Mouse (Mus musculus): Measurements from ENCODE around the gene Fam217b. TPM values are rescaled to one million over a fixed set of nuclear protein-coding genes. Genes with fewer than 3 reads are reported as not detected.

The Fam217b gene
- total and polyA plus RNA-seq, 2 experiments: 0.15 to 0.18 TPM

- H3K4me3 ChIP-seq (ENCODE audit: insufficient read depth, low read depth, low read length): no peak overlapping the region
- WGBS: 83% methylated on average over 4 of the region's 4 CpGs
- no peaks in the 10 kb centered on the region for H3K36me3 ChIP-seq (ENCODE audit: control insufficient read depth, insufficient read depth, low read length)
- H3K9ac ChIP-seq (ENCODE audit: low read depth, low read length): no peak overlapping the region
- no peaks in the 10 kb centered on the region for H3K27me3 ChIP-seq (ENCODE audit: control insufficient read depth, insufficient read depth, low read length)
- no peaks in the 10 kb centered on the region for H3K79me2 ChIP-seq (ENCODE audit: control insufficient read depth, insufficient read depth, low read length)
- DNase-seq (ENCODE audit: extremely low read depth, low read depth, low spot score): no peak
- no peak for TF ChIP-seq POLR2A (IDR thresholded peaks at IDR 0.05; ENCODE audit: extremely low read depth, insufficient read depth, low read length)
- TF ChIP-seq CTCF (IDR thresholded peaks at IDR 0.05; ENCODE audit: low read depth, low read length): no peak
- H3K4me1 ChIP-seq (ENCODE audit: control insufficient read depth, insufficient read depth, low read length): no peaks in the 10 kb centered on the region
- H3K27ac ChIP-seq (replicated peaks; ENCODE audit: insufficient read depth, low read depth, low read length): no peak overlapping the region
Measured at GRCm38 (mm10) chr2:178428676-178429075, 14.4 kb downstream of the Fam217b start.

- H3K4me3 ChIP-seq (ENCODE audit: insufficient read depth, low read depth, low read length): no peak overlapping the region
- H3K36me3 ChIP-seq (ENCODE audit: control insufficient read depth, insufficient read depth, low read length): no peaks in the 10 kb centered on the region
- no peak overlapping the region for H3K27ac ChIP-seq (replicated peaks; ENCODE audit: insufficient read depth, low read depth, low read length)
- no peaks in the 10 kb centered on the region for H3K79me2 ChIP-seq (ENCODE audit: control insufficient read depth, insufficient read depth, low read length)
- no peaks in the 10 kb centered on the region for H3K4me1 ChIP-seq (ENCODE audit: control insufficient read depth, insufficient read depth, low read length)
- no peak for DNase-seq (ENCODE audit: extremely low read depth, low read depth, low spot score)
- no peaks in the 10 kb centered on the region for H3K27me3 ChIP-seq (ENCODE audit: control insufficient read depth, insufficient read depth, low read length)
- WGBS: 50% methylated on average over 6 of the region's 6 CpGs
- TF ChIP-seq POLR2A (IDR thresholded peaks at IDR 0.05; ENCODE audit: extremely low read depth, insufficient read depth, low read length) (no peak), CTCF (IDR thresholded peaks at IDR 0.05; ENCODE audit: low read depth, low read length) (no peak)
- H3K9ac ChIP-seq (ENCODE audit: low read depth, low read length): no peak overlapping the region
Measured at GRCm38 (mm10) chr2:178429426-178429825, 15.1 kb downstream of the Fam217b start.

- 93% methylated on average over 4 of the region's 4 CpGs for WGBS
- Histone ChIP-seq H3K4me1 (ENCODE audit: control insufficient read depth, insufficient read depth, low read length) (no peaks in the 10 kb centered on the region), H3K4me3 (ENCODE audit: insufficient read depth, low read depth, low read length) (no peak within 1 kb of the TSS), H3K27ac (replicated peaks; ENCODE audit: insufficient read depth, low read depth, low read length) (no peak within 1 kb of the TSS), H3K9ac (ENCODE audit: low read depth, low read length) (no peak within 1 kb of the TSS), H3K27me3 (ENCODE audit: control insufficient read depth, insufficient read depth, low read length) (no peaks in the 10 kb centered on the region), H3K79me2 (ENCODE audit: control insufficient read depth, insufficient read depth, low read length) (no peaks in the 10 kb centered on the region), H3K36me3 (ENCODE audit: control insufficient read depth, insufficient read depth, low read length) (no peaks in the 10 kb centered on the region)
- no peak for DNase-seq (ENCODE audit: extremely low read depth, low read depth, low spot score)
- TF ChIP-seq CTCF (IDR thresholded peaks at IDR 0.05; ENCODE audit: low read depth, low read length) (no peak), POLR2A (IDR thresholded peaks at IDR 0.05; ENCODE audit: extremely low read depth, insufficient read depth, low read length) (no peak)
Measured at GRCm38 (mm10) chr2:178430231-178430630, 15.9 kb downstream of the Fam217b start, which contains the start of gene Cdh26. TSS of gene Cdh26 (plus strand) at chr2:178430531.

GRCm38 (mm10) chr2:178433495-178433894 is 19.2 kb downstream of the Fam217b start:
- WGBS: 69% methylated on average over 2 of the region's 2 CpGs
- Histone ChIP-seq H3K4me1 (ENCODE audit: control insufficient read depth, insufficient read depth, low read length) (no peaks in the 10 kb centered on the region), H3K79me2 (ENCODE audit: control insufficient read depth, insufficient read depth, low read length) (no peaks in the 10 kb centered on the region), H3K9ac (ENCODE audit: low read depth, low read length) (no peak overlapping the region), H3K27me3 (ENCODE audit: control insufficient read depth, insufficient read depth, low read length) (no peaks in the 10 kb centered on the region), H3K27ac (replicated peaks; ENCODE audit: insufficient read depth, low read depth, low read length) (no peak overlapping the region), H3K36me3 (ENCODE audit: control insufficient read depth, insufficient read depth, low read length) (no peaks in the 10 kb centered on the region), H3K4me3 (ENCODE audit: insufficient read depth, low read depth, low read length) (no peak overlapping the region)
- no peak for DNase-seq (ENCODE audit: extremely low read depth, low read depth, low spot score)
- no peak for TF ChIP-seq CTCF (IDR thresholded peaks at IDR 0.05; ENCODE audit: low read depth, low read length)
- no peak for TF ChIP-seq POLR2A (IDR thresholded peaks at IDR 0.05; ENCODE audit: extremely low read depth, insufficient read depth, low read length)

GRCm38 (mm10) chr2:178433903-178434302 is 19.6 kb downstream of the Fam217b start:
- H3K4me3 ChIP-seq (ENCODE audit: insufficient read depth, low read depth, low read length): no peak overlapping the region
- no peaks in the 10 kb centered on the region for H3K27me3 ChIP-seq (ENCODE audit: control insufficient read depth, insufficient read depth, low read length)
- TF ChIP-seq POLR2A (IDR thresholded peaks at IDR 0.05; ENCODE audit: extremely low read depth, insufficient read depth, low read length) (no peak), CTCF (IDR thresholded peaks at IDR 0.05; ENCODE audit: low read depth, low read length) (no peak)
- no peak for DNase-seq (ENCODE audit: extremely low read depth, low read depth, low spot score)
- H3K79me2 ChIP-seq (ENCODE audit: control insufficient read depth, insufficient read depth, low read length): no peaks in the 10 kb centered on the region
- H3K9ac ChIP-seq (ENCODE audit: low read depth, low read length): no peak overlapping the region
- H3K4me1 ChIP-seq (ENCODE audit: control insufficient read depth, insufficient read depth, low read length): no peaks in the 10 kb centered on the region
- H3K36me3 ChIP-seq (ENCODE audit: control insufficient read depth, insufficient read depth, low read length): no peaks in the 10 kb centered on the region
- 89% methylated on average over 2 of the region's 2 CpGs for WGBS
- no peak overlapping the region for H3K27ac ChIP-seq (replicated peaks; ENCODE audit: insufficient read depth, low read depth, low read length)

GRCm38 (mm10) chr2:178437311-178437710 is 23.0 kb downstream of the Fam217b start:
- H3K27ac ChIP-seq (replicated peaks; ENCODE audit: insufficient read depth, low read depth, low read length): no peak overlapping the region
- no peaks in the 10 kb centered on the region for H3K79me2 ChIP-seq (ENCODE audit: control insufficient read depth, insufficient read depth, low read length)
- H3K4me3 ChIP-seq (ENCODE audit: insufficient read depth, low read depth, low read length): no peak overlapping the region
- WGBS: 71% methylated on average over 9 of the region's 9 CpGs
- no peaks in the 10 kb centered on the region for H3K27me3 ChIP-seq (ENCODE audit: control insufficient read depth, insufficient read depth, low read length)
- no peaks in the 10 kb centered on the region for H3K4me1 ChIP-seq (ENCODE audit: control insufficient read depth, insufficient read depth, low read length)
- DNase-seq (ENCODE audit: extremely low read depth, low read depth, low spot score): no peak
- H3K36me3 ChIP-seq (ENCODE audit: control insufficient read depth, insufficient read depth, low read length): no peaks in the 10 kb centered on the region
- no peak overlapping the region for H3K9ac ChIP-seq (ENCODE audit: low read depth, low read length)
- TF ChIP-seq CTCF (IDR thresholded peaks at IDR 0.05; ENCODE audit: low read depth, low read length) (no peak), POLR2A (IDR thresholded peaks at IDR 0.05; ENCODE audit: extremely low read depth, insufficient read depth, low read length) (no peak)

Data from liver, adult 2 months (tissue).